Mouse (Mus musculus): ENCODE measurements around the gene Pdhx. TPM values are rescaled to one million over a fixed set of nuclear protein-coding genes. Genes with fewer than 3 reads are reported as not detected.

Pdhx gene
- polyA plus RNA-seq, 1 experiment from 2014 or later = 25.3 TPM

- Histone ChIP-seq H3K27ac (ENCODE audit: low read length) (no peak overlapping the region), H3K4me1 (ENCODE audit: insufficient read depth, low read depth, low read length) (no peaks in the 10 kb centered on the region), H3K36me3 (ENCODE audit: insufficient read depth, low read length) (no peaks in the 10 kb centered on the region), H3K27me3 (replicated peaks; ENCODE audit: insufficient read depth, low read length) (no peaks in the 10 kb centered on the region), H3K9me3 (ENCODE audit: low read length) (no peaks in the 10 kb centered on the region), H3K4me2 (replicated peaks; ENCODE audit: low read depth, low read length) (no peak overlapping the region), H3K4me3 (ENCODE audit: low read depth, low read length) (no peak overlapping the region), H3K9ac (replicated peaks; ENCODE audit: low read depth) (no peak overlapping the region)
- DNase-seq (ENCODE audit: low spot score) = no peak
- no peak for ATAC-seq
- no peak for TF ChIP-seq EP300 (IDR thresholded peaks at IDR 0.05)
- TF ChIP-seq CTCF (IDR thresholded peaks at IDR 0.05) = no peak
These were observed 57.2 kb downstream of the Pdhx start for GRCm38 (mm10) chr2:103016089-103016488.

DNA sequence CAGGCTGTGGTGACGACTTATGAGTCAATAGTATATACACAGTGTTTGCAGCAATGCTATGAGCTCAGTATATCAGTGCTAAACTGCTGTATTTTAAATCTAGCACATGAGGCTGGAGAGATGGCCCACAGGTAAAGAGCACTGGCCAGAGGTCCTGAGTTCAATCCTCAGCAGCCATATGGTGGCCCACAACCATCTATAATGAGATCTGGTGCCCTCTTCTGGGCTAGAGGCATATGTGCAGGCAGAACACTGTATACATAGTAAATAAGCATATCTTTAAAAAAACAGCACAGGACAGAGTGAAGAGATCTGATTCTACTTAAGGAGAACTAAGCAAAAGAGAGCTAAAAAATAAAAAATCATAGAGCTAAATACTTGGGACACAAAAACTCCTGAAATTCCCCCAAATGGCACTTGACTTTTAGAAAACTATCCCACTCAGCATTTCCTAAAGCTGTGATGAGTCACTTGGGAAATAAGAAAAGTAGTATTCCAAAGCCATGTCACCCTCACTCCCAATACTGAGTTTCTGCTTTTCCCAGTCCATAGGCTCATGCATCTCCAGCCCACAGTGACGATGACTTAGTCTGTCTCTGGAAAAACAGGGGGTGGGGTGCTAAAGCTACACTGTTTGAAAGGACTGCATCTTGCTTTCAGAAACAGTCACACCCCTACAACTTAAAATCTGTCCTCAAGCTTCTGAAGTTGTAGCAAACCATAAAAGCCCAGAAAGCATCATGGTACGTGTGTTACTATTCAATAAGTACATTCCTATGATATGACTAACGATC, 60.3 kb downstream of the Pdhx start:
- no peak overlapping the region for H3K4me3 ChIP-seq (ENCODE audit: low read depth, low read length)
- no peaks in the 10 kb centered on the region for H3K27me3 ChIP-seq (replicated peaks; ENCODE audit: insufficient read depth, low read length)
- no peaks in the 10 kb centered on the region for H3K4me1 ChIP-seq (ENCODE audit: insufficient read depth, low read depth, low read length)
- TF ChIP-seq CTCF (IDR thresholded peaks at IDR 0.05) = peak; percentile 51
- TF ChIP-seq EP300 (IDR thresholded peaks at IDR 0.05) = no peak
- DNase-seq (ENCODE audit: low spot score) = no peak
- H3K36me3 ChIP-seq (ENCODE audit: insufficient read depth, low read length) = no peaks in the 10 kb centered on the region
- ATAC-seq = no peak
- no peaks in the 10 kb centered on the region for H3K9me3 ChIP-seq (ENCODE audit: low read length)
- no peak overlapping the region for H3K27ac ChIP-seq (ENCODE audit: low read length)
- no peak overlapping the region for H3K9ac ChIP-seq (replicated peaks; ENCODE audit: low read depth)
- 82% methylated on average over 4 of the region's 4 CpGs for WGBS
- no peak overlapping the region for H3K4me2 ChIP-seq (replicated peaks; ENCODE audit: low read depth, low read length)

DNA sequence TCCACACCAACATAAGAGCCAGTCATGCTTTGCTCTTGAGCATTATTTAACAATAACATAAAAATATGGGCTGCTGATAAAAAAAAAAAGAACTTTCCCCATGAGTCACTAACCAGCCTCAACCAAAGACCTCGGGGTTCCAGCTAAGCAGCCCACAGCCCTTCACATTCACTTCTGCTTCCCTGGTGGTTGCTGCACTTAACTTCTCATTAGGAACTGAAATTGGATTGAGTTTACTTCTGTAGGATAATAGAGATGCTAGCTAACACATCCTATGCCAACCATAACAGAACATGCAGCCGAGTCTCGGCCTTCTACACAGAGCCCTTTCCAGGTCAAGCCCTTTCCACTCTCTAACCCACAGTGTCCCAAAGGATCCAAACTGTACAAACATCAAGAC, 65.1 kb downstream of the Pdhx start:
- H3K27me3 ChIP-seq (replicated peaks; ENCODE audit: insufficient read depth, low read length) = no peaks in the 10 kb centered on the region
- DNase-seq (ENCODE audit: low spot score) (no peak), ATAC-seq (no peak)
- no peak overlapping the region for H3K4me3 ChIP-seq (ENCODE audit: low read depth, low read length)
- no peaks in the 10 kb centered on the region for H3K9me3 ChIP-seq (ENCODE audit: low read length)
- no peaks in the 10 kb centered on the region for H3K36me3 ChIP-seq (ENCODE audit: insufficient read depth, low read length)
- no peak overlapping the region for H3K4me2 ChIP-seq (replicated peaks; ENCODE audit: low read depth, low read length)
- TF ChIP-seq CTCF (IDR thresholded peaks at IDR 0.05) (no peak), EP300 (IDR thresholded peaks at IDR 0.05) (no peak)
- no peaks in the 10 kb centered on the region for H3K4me1 ChIP-seq (ENCODE audit: insufficient read depth, low read depth, low read length)
- no peak overlapping the region for H3K27ac ChIP-seq (ENCODE audit: low read length)
- no peak overlapping the region for H3K9ac ChIP-seq (replicated peaks; ENCODE audit: low read depth)
- WGBS = 76% methylated on average over 3 of the region's 3 CpGs

- ATAC-seq (no peak), DNase-seq (ENCODE audit: low spot score) (no peak)
- Histone ChIP-seq H3K9me3 (ENCODE audit: low read length) (no peaks in the 10 kb centered on the region), H3K4me2 (replicated peaks; ENCODE audit: low read depth, low read length) (no peak overlapping the region), H3K27ac (ENCODE audit: low read length) (no peak overlapping the region), H3K4me3 (ENCODE audit: low read depth, low read length) (no peak overlapping the region), H3K36me3 (ENCODE audit: insufficient read depth, low read length) (no peaks in the 10 kb centered on the region), H3K9ac (replicated peaks; ENCODE audit: low read depth) (no peak overlapping the region), H3K27me3 (replicated peaks; ENCODE audit: insufficient read depth, low read length) (no peaks in the 10 kb centered on the region), H3K4me1 (ENCODE audit: insufficient read depth, low read depth, low read length) (no peaks in the 10 kb centered on the region)
- TF ChIP-seq CTCF (IDR thresholded peaks at IDR 0.05) = no peak
- TF ChIP-seq EP300 (IDR thresholded peaks at IDR 0.05) = no peak
- WGBS = 39% methylated on average over 7 of the region's 7 CpGs
These were observed 68.7 kb downstream of the Pdhx start for GRCm38 (mm10) chr2:103004599-103004998.

GRCm38 (mm10) chr2:102999153-102999575, 74.1 kb downstream of the Pdhx start:
- Histone ChIP-seq H3K9me3 (ENCODE audit: low read length) (no peaks in the 10 kb centered on the region), H3K4me3 (ENCODE audit: low read depth, low read length) (no peak overlapping the region), H3K9ac (replicated peaks; ENCODE audit: low read depth) (no peak overlapping the region), H3K4me1 (ENCODE audit: insufficient read depth, low read depth, low read length) (no peaks in the 10 kb centered on the region), H3K4me2 (replicated peaks; ENCODE audit: low read depth, low read length) (no peak overlapping the region), H3K27me3 (replicated peaks; ENCODE audit: insufficient read depth, low read length) (no peaks in the 10 kb centered on the region), H3K36me3 (ENCODE audit: insufficient read depth, low read length) (no peaks in the 10 kb centered on the region), H3K27ac (ENCODE audit: low read length) (no peak overlapping the region)
- DNase-seq (ENCODE audit: low spot score) (no peak), ATAC-seq (no peak)
- 54% methylated on average over 6 of the region's 6 CpGs for WGBS
- TF ChIP-seq EP300 (IDR thresholded peaks at IDR 0.05) (no peak), CTCF (IDR thresholded peaks at IDR 0.05) (no peak)

- H3K4me2 ChIP-seq (replicated peaks; ENCODE audit: low read depth, low read length) = no peak overlapping the region
- DNase-seq (ENCODE audit: low spot score) (peak; percentile 65), ATAC-seq (peak; percentile 60)
- H3K9me3 ChIP-seq (ENCODE audit: low read length) = no peaks in the 10 kb centered on the region
- no peak overlapping the region for H3K9ac ChIP-seq (replicated peaks; ENCODE audit: low read depth)
- H3K27ac ChIP-seq (ENCODE audit: low read length) = no peak overlapping the region
- TF ChIP-seq EP300 (IDR thresholded peaks at IDR 0.05) (no peak), CTCF (IDR thresholded peaks at IDR 0.05) (no peak)
- H3K4me1 ChIP-seq (ENCODE audit: insufficient read depth, low read depth, low read length) = no peaks in the 10 kb centered on the region
- 57% methylated on average over 5 of the region's 5 CpGs for WGBS
- H3K27me3 ChIP-seq (replicated peaks; ENCODE audit: insufficient read depth, low read length) = no peaks in the 10 kb centered on the region
- H3K36me3 ChIP-seq (ENCODE audit: insufficient read depth, low read length) = no peaks in the 10 kb centered on the region
- no peak overlapping the region for H3K4me3 ChIP-seq (ENCODE audit: low read depth, low read length)
These were observed 75.0 kb downstream of the Pdhx start for GRCm38 (mm10) chr2:102998356-102998755.

Data from lung, postnatal 0 days (tissue).